In the genomic region with DNA sequence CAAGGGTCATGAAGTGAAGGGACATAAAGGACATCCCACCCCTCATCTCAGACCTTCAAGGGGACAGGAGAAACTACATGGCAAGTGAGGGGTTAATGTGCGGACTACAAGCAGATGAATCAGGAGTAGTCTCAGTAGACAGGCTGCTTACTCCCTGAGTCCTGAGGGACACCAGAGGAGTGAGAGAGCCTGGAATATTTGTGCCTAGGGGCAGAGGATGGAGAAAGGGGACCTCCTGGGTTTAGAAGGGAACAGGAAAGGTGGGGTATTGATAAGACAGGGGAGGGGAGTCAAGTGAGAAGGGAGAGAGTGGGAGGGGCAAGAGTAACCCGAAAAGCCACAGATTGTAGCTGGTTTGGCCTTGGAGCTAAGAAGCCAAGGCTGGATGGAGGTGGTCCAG, we compare ENCODE assay signal across 13 mouse cellular contexts. TPM values are rescaled to one million over a fixed set of nuclear protein-coding genes. Genes with fewer than 3 reads are reported as not detected.
A peak's percentile ranks its signal among the peaks of the same experiment; 100 is the strongest.
DNase-seq lines count a peak whose midpoint lies in the region; ATAC-seq and TF ChIP-seq lines count a peak whose summit lies in the region.
"Had no signal": no experiment of that assay in that cellular context is flagged by ENCODE, and none has a peak within 500 bp of the region (broad histone marks: within the 10 kb centered on the region; RNA-seq: fewer than 3 reads in every experiment).

No protein-coding gene starts in this region.

- peak overlapping the region; percentile 18; the same call in 1 of the 2 replicates for H3K27ac ChIP-seq in heart, embryonic 12.5 days (ENCODE audit: poor library complexity, severe bottlenecking)
- peak overlapping the region; percentile 29; the same call in 1 of the 2 replicates for H3K27ac ChIP-seq in liver, embryonic 13.5 days
- H3K27ac ChIP-seq in liver, postnatal 0 days (ENCODE audit: low read depth): no peak overlapping the region
- peak overlapping the region; percentile 91 for H3K27ac ChIP-seq in ES-Bruce4 (ENCODE audit: insufficient read depth, low read length)
- H3K27ac ChIP-seq in limb, embryonic 15.5 days: peak overlapping the region; percentile 12; the same call in 1 of the 2 replicates
- H3K27ac ChIP-seq: layer of hippocampus, adult 2 months had no signal

- H3K27me3 ChIP-seq in heart, embryonic 12.5 days (replicated peaks): 0 out of 2 replicates have a peak, but pooled peaks cover 3% of the 10 kb centered on the region
- no peaks in the 10 kb centered on the region for H3K27me3 ChIP-seq in liver, embryonic 13.5 days
- H3K27me3 ChIP-seq in liver, postnatal 0 days (ENCODE audit: insufficient read depth, low read length): no peaks in the 10 kb centered on the region
- H3K27me3 ChIP-seq in ES-Bruce4 (ENCODE audit: control insufficient read depth, insufficient read depth, low read length, poor library complexity, severe bottlenecking): no peaks in the 10 kb centered on the region
- no peaks in the 10 kb centered on the region for H3K27me3 ChIP-seq in limb, embryonic 15.5 days

- 27% methylated on average over 2 of the region's 2 CpGs for WGBS in heart, embryonic 12.5 days
- 36% methylated on average over 2 of the region's 2 CpGs for WGBS in liver, embryonic 13.5 days (ENCODE audit: insufficient replicate concordance)
- 49% methylated on average over 2 of the region's 2 CpGs for WGBS in liver, postnatal 0 days (ENCODE audit: insufficient replicate concordance)
- WGBS in limb, embryonic 15.5 days: 37% methylated on average over 2 of the region's 2 CpGs

- 0 out of 2 replicates have a peak overlapping the region, but pooled peaks have one; percentile 8 for H3K4me2 ChIP-seq in heart, embryonic 12.5 days
- H3K4me2 ChIP-seq in liver, embryonic 13.5 days: 0 out of 2 replicates have a peak overlapping the region, but pooled peaks have one; percentile 10
- H3K4me2 ChIP-seq in liver, postnatal 0 days (ENCODE audit: low read depth, low read length): no peak overlapping the region
- no peak overlapping the region for H3K4me2 ChIP-seq in limb, embryonic 15.5 days

- no peak for ATAC-seq in heart, embryonic 12.5 days (ENCODE audit: insufficient number of reproducible peaks, low FRiP score)
- ATAC-seq in liver, embryonic 13.5 days (ENCODE audit: low read depth): no peak
- ATAC-seq in liver, postnatal 0 days: no peak
- no peak for ATAC-seq in limb, embryonic 15.5 days (ENCODE audit: insufficient number of reproducible peaks, low FRiP score, low TSS enrichment, low read depth)
- ATAC-seq: forebrain, embryonic 16.5 days; inflammation-experienced regulatory T-cells, adult 6 months had no signal

- H3K4me1 ChIP-seq in heart, embryonic 12.5 days (replicated peaks): peaks cover 34% of the 10 kb centered on the region
- H3K4me1 ChIP-seq in liver, embryonic 13.5 days (replicated peaks): peaks cover 59% of the 10 kb centered on the region
- peaks cover 15% of the 10 kb centered on the region for H3K4me1 ChIP-seq in liver, postnatal 0 days (ENCODE audit: insufficient read depth)
- peaks cover 11% of the 10 kb centered on the region for H3K4me1 ChIP-seq in ES-Bruce4 (ENCODE audit: control insufficient read depth, insufficient read depth, low read length)
- peaks cover 26% of the 10 kb centered on the region for H3K4me1 ChIP-seq in limb, embryonic 15.5 days

- 0 out of 2 replicates have a peak overlapping the region, but pooled peaks have one; percentile 8 for H3K9ac ChIP-seq in heart, embryonic 12.5 days
- H3K9ac ChIP-seq in liver, embryonic 13.5 days: no peak overlapping the region
- no peak overlapping the region for H3K9ac ChIP-seq in liver, postnatal 0 days (replicated peaks)
- H3K9ac ChIP-seq in ES-Bruce4 (ENCODE audit: low read depth, poor library complexity, severe bottlenecking): no peak overlapping the region
- H3K9ac ChIP-seq in limb, embryonic 15.5 days: no peak overlapping the region

- DNase-seq in heart, adult 9 months (ENCODE audit: low spot score in 2 of 2): no peak
- DNase-seq in liver, embryonic 13.5 days: no peak
- DNase-seq in liver, postnatal 0 days: no peak
- DNase-seq in yolk sac, embryonic 10.5 days (ENCODE audit: low spot score): no peak
- no peak for DNase-seq in lung, postnatal 25 days (ENCODE audit: low spot score)
- DNase-seq: embryo, embryonic 11 days; lung, postnatal 14 days had no signal

- TF ChIP-seq EP300 in liver, postnatal 0 days (IDR thresholded peaks at IDR 0.05; ENCODE audit: low read depth): no peak
- TF ChIP-seq EP300 in ES-Bruce4 (IDR thresholded peaks at IDR 0.05; ENCODE audit: insufficient read depth, low read depth, low read length): no peak

- no peak overlapping the region for H3K4me3 ChIP-seq in heart, embryonic 12.5 days
- no peak overlapping the region for H3K4me3 ChIP-seq in liver, embryonic 13.5 days (replicated peaks)
- no peak overlapping the region for H3K4me3 ChIP-seq in liver, postnatal 0 days (ENCODE audit: low read depth, low read length)
- H3K4me3 ChIP-seq in ES-Bruce4 (ENCODE audit: low read depth, low read length): no peak overlapping the region
- no peak overlapping the region for H3K4me3 ChIP-seq in limb, embryonic 15.5 days
- H3K4me3 ChIP-seq: layer of hippocampus, adult 2 months had no signal

- H3K36me3 ChIP-seq in heart, embryonic 12.5 days: no peaks in the 10 kb centered on the region
- no peaks in the 10 kb centered on the region for H3K36me3 ChIP-seq in liver, embryonic 13.5 days
- no peaks in the 10 kb centered on the region for H3K36me3 ChIP-seq in liver, postnatal 0 days (replicated peaks; ENCODE audit: insufficient read depth, low read length)
- no peaks in the 10 kb centered on the region for H3K36me3 ChIP-seq in ES-Bruce4 (ENCODE audit: control insufficient read depth, insufficient read depth, low read length, poor library complexity, severe bottlenecking)
- H3K36me3 ChIP-seq in limb, embryonic 15.5 days: no peaks in the 10 kb centered on the region

- TF ChIP-seq CTCF in liver, postnatal 0 days (IDR thresholded peaks at IDR 0.05; ENCODE audit: low read depth): no peak
- no peak for TF ChIP-seq CTCF in ES-Bruce4 (IDR thresholded peaks at IDR 0.05; ENCODE audit: low read depth, low read length)

- H3K9me3 ChIP-seq in heart, embryonic 12.5 days (replicated peaks): no peaks in the 10 kb centered on the region
- H3K9me3 ChIP-seq in liver, embryonic 13.5 days (replicated peaks): no peaks in the 10 kb centered on the region
- H3K9me3 ChIP-seq in liver, postnatal 0 days (ENCODE audit: low read length): no peaks in the 10 kb centered on the region
- no peaks in the 10 kb centered on the region for H3K9me3 ChIP-seq in ES-Bruce4 (replicated peaks; ENCODE audit: control insufficient read depth, insufficient read depth, low read length, poor library complexity, severe bottlenecking)
- H3K9me3 ChIP-seq in limb, embryonic 15.5 days: no peaks in the 10 kb centered on the region

- no peak for TF ChIP-seq POLR2A in ES-Bruce4 (IDR thresholded peaks at IDR 0.05; ENCODE audit: insufficient read depth, low read length)

RNA-seq across cellular contexts. Expression of a gene that starts 4.4 kb away (rescaled TPM):
- polyA plus RNA-seq in heart, embryonic 12.5 days (2016; fragmentation: Nextera tagmentation; extraction: Ambion mirVana): not detected in 2 replicates
- polyA plus RNA-seq in liver, embryonic 13.5 days (2015; fragmentation: Nextera tagmentation; extraction: Ambion mirVana): not detected in 2 replicates
- not detected in 2 replicates for polyA plus RNA-seq in liver, postnatal 0 days (2015; fragmentation: Nextera tagmentation; extraction: Ambion mirVana)
- not detected in 2 replicates for polyA plus RNA-seq in ES-Bruce4 (2011; ENCODE audit: insufficient read depth, insufficient read length, low read depth, missing spikeins)
- polyA plus RNA-seq in limb, embryonic 15.5 days (2015; fragmentation: Nextera tagmentation; extraction: Ambion mirVana): 0.23 and 0.40 TPM in 2 replicates
- polyA plus RNA-seq: forebrain, embryonic 16.5 days; inflammation-experienced regulatory T-cells, adult 6 months had no signal

RNA-seq across cellular contexts. Expression of a gene that starts 18.3 kb away (rescaled TPM):
- polyA plus RNA-seq in heart, embryonic 12.5 days (2016; fragmentation: Nextera tagmentation; extraction: Ambion mirVana): not detected in 2 replicates
- polyA plus RNA-seq in liver, embryonic 13.5 days (2015; fragmentation: Nextera tagmentation; extraction: Ambion mirVana): 0.17 TPM in 1 of 2 replicates, not detected in the other
- polyA plus RNA-seq in liver, postnatal 0 days (2015; fragmentation: Nextera tagmentation; extraction: Ambion mirVana): 0.42 and 6.5 TPM in 2 replicates
- not detected in 2 replicates for polyA plus RNA-seq in ES-Bruce4 (2011; ENCODE audit: insufficient read depth, insufficient read length, low read depth, missing spikeins)
- 0.70 TPM in 1 of 2 replicates, not detected in the other for polyA plus RNA-seq in limb, embryonic 15.5 days (2015; fragmentation: Nextera tagmentation; extraction: Ambion mirVana)
- polyA plus RNA-seq: forebrain, embryonic 16.5 days; inflammation-experienced regulatory T-cells, adult 6 months had no signal

RNA-seq across cellular contexts. Expression of a gene that starts 19.9 kb away (rescaled TPM):
- 51.8 and 61.5 TPM in 2 replicates for polyA plus RNA-seq in heart, embryonic 12.5 days (2016; fragmentation: Nextera tagmentation; extraction: Ambion mirVana)
- polyA plus RNA-seq in liver, embryonic 13.5 days (2015; fragmentation: Nextera tagmentation; extraction: Ambion mirVana): 2.6 and 3.2 TPM in 2 replicates
- 5.1 TPM in 2 replicates for polyA plus RNA-seq in liver, postnatal 0 days (2015; fragmentation: Nextera tagmentation; extraction: Ambion mirVana)
- 147 and 184 TPM in 2 replicates for polyA plus RNA-seq in ES-Bruce4 (2011; ENCODE audit: insufficient read depth, insufficient read length, low read depth, missing spikeins)
- 40.6 and 44.5 TPM in 2 replicates for polyA plus RNA-seq in limb, embryonic 15.5 days (2015; fragmentation: Nextera tagmentation; extraction: Ambion mirVana)
- polyA plus RNA-seq: inflammation-experienced regulatory T-cells, adult 6 months had no signal

RNA-seq across cellular contexts. Expression of a gene that starts 39.0 kb away (rescaled TPM):
- polyA plus RNA-seq in heart, embryonic 12.5 days (2016; fragmentation: Nextera tagmentation; extraction: Ambion mirVana): not detected in 2 replicates
- polyA plus RNA-seq in liver, embryonic 13.5 days (2015; fragmentation: Nextera tagmentation; extraction: Ambion mirVana): not detected in 2 replicates
- polyA plus RNA-seq in liver, postnatal 0 days (2015; fragmentation: Nextera tagmentation; extraction: Ambion mirVana): not detected in 2 replicates
- polyA plus RNA-seq in ES-Bruce4 (2011; ENCODE audit: insufficient read depth, insufficient read length, low read depth, missing spikeins): not detected in 2 replicates
- not detected in 2 replicates for polyA plus RNA-seq in limb, embryonic 15.5 days (2015; fragmentation: Nextera tagmentation; extraction: Ambion mirVana)
- polyA plus RNA-seq: forebrain, embryonic 16.5 days; inflammation-experienced regulatory T-cells, adult 6 months had no signal

Comparison
In these comparisons a context has a peak if more than half of its experiments do, and no peak if none do; other contexts are left out.
1. H3K4me2 ChIP-seq: peak in heart, embryonic 12.5 days (single experiment) and liver, embryonic 13.5 days (single experiment); none in liver, postnatal 0 days (single experiment) and limb, embryonic 15.5 days (single experiment).